Mouse (Mus musculus) kidney, adult 2 months (tissue): ENCODE results near the gene Myo9b.

Experiments used
- CTCF ChIP-seq: fragments of 200-500 bp; conservative IDR thresholded peaks from 2 replicates; pipeline ENCODE4 v1.5.1; 2011; ENCODE audit warnings: low read depth, mild to moderate bottlenecking, control low read depth, low read length, moderate library complexity, mixed read lengths; ENCODE audit not compliant: insufficient read depth, insufficient read length
- POLR2A ChIP-seq: fragments of 200-500 bp; IDR thresholded peaks from one replicate; pipeline ENCODE4 v1.6.1; 2011; ENCODE audit warnings: low read depth, low read length, control low read depth

- no peak for TF ChIP-seq POLR2A
- TF ChIP-seq CTCF = no peak
These were observed 34.9 kb downstream of the Myo9b start for GRCm38 (mm10) chr8:71307371-71307770.
